Mouse (Mus musculus) limb, embryonic 12.5 days (tissue): ENCODE measurements around the gene Mon1b. TPM values are rescaled to one million over a fixed set of nuclear protein-coding genes. Genes with fewer than 3 reads are reported as not detected.
A peak's percentile ranks its signal among the peaks of the same experiment; 100 is the strongest.

Source experiments
- ATAC-seq: fragments of 200-750 bp; cut with Nextera tagmentation; 2 replicates; pipeline ENCODE4 v1.8.0; 2017; ENCODE audit warnings: low read depth, moderate TSS enrichment; ENCODE audit not compliant: insufficient number of reproducible peaks, insufficient read depth, low FRiP score, low TSS enrichment
- H3K27ac ChIP-seq: fragments of 300-500 bp; sonication (generic); 2 replicates; pipeline ENCODE4 v1.5.1; 2016; ENCODE audit warnings: mild to moderate bottlenecking, moderate library complexity
- H3K27me3 ChIP-seq: fragments of 300-500 bp; sonication (generic); 2 replicates; pipeline ENCODE4 v1.6.1; 2016; ENCODE audit warnings: mild to moderate bottlenecking, moderate library complexity
- H3K36me3 ChIP-seq: fragments of 300-500 bp; sonication (generic); 2 replicates; pipeline ENCODE4 v1.6.1; 2016; ENCODE audit warnings: mild to moderate bottlenecking, moderate library complexity
- H3K4me1 ChIP-seq: fragments of 300-500 bp; sonication (generic); replicated peaks from 2 replicates; pipeline ENCODE4 v1.6.1; 2016
- H3K4me2 ChIP-seq: fragments of 300-500 bp; sonication (generic); 2 replicates; pipeline ENCODE4 v1.6.1; 2016; ENCODE audit warnings: mild to moderate bottlenecking, moderate library complexity
- H3K4me3 ChIP-seq: fragments of 300-500 bp; sonication (generic); replicated peaks from 2 replicates; pipeline ENCODE4 v1.5.1; 2016; ENCODE audit warnings: mild to moderate bottlenecking
- H3K9ac ChIP-seq: fragments of 300-500 bp; sonication (generic); replicated peaks from 2 replicates; pipeline ENCODE4 v1.6.1; 2016; ENCODE audit warnings: mild to moderate bottlenecking, moderate library complexity
- H3K9me3 ChIP-seq: fragments of 300-500 bp; sonication (generic); 2 replicates; pipeline ENCODE4 v1.6.1; 2016; ENCODE audit warnings: mild to moderate bottlenecking, moderate library complexity
- WGBS: fragments of 180-500 bp; shearing (Covaris S2); methylation state at CpG from one replicate; pipeline ENCODE4 v1.1.7; 2016; 5-methylcytosine and 5-hydroxymethylcytosine counted together
- polyA plus RNA-seq: library from polyadenylated mRNA; unstranded; fragments of >200 nt; fragmentation: Nextera tagmentation; extraction: Ambion mirVana; gene quantifications from 2 replicates; pipeline ENCODE4 v1.2.1, GENCODE M21; 2016

Gene Mon1b
- polyA plus RNA-seq, 1 experiment from 2014 or later, result 4.5 TPM

DNA sequence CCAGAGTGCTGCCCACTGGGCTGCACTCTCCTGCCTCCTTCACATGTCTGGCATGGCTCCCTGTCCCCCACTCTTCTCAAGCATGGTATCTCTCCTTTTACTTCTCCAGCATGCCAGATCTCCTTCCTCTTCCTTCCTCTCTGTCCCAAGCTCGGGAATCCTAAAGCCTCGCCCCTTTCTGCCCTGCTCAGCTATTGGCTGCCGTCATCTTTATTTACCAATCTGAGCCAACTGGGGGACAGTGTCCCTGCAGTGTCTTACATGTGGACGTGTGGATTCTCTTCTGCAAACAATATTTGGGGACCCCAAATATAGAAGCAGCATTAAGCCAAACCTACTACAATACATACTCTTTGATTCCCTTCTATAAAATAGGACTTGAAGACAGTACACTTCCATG lies 17.8 kb downstream of the Mon1b start:
- WGBS, result 61% methylated on average over 4 of the region's 4 CpGs
- Histone ChIP-seq H3K27ac (no peak overlapping the region), H3K9ac (no peak overlapping the region)

DNA sequence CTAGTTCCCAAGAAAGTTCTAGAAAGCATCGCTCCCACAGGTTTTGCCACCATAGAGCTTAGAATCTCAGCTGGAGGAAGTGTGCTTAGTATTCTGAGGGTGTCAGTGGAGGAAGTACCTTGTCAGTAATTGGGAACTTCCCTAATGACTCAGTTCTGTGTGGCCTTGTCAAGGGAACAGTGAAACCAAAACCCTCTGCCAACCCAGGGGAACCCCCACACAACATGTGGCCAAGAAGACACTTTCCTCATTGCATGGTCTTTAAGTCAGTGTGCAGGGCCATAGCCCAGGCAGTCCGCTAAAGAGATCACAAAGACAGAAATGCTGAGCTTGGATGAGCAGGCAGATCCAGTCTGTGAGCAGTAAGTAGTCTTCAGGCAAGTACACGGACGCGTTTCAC lies 20.8 kb downstream of the Mon1b start:
- no peak overlapping the region for H3K9ac ChIP-seq
- H3K4me3 ChIP-seq, result no peak overlapping the region
- no peaks in the 10 kb centered on the region for H3K36me3 ChIP-seq
- no peak overlapping the region for H3K27ac ChIP-seq
- H3K27me3 ChIP-seq, result peaks cover 14% of the 10 kb centered on the region; the same call in 1 of the 2 replicates
- H3K9me3 ChIP-seq, result no peaks in the 10 kb centered on the region
- no peak overlapping the region for H3K4me2 ChIP-seq
- no peaks in the 10 kb centered on the region for H3K4me1 ChIP-seq
- WGBS, result 94% methylated on average over 5 of the region's 5 CpGs
- no peak for ATAC-seq

More for the DNA sequence above, 17.8 kb downstream of the Mon1b start:
- H3K4me1 ChIP-seq, result no peaks in the 10 kb centered on the region
- H3K27me3 ChIP-seq, result peaks cover 14% of the 10 kb centered on the region; the same call in 1 of the 2 replicates
- no peaks in the 10 kb centered on the region for H3K9me3 ChIP-seq
- no peak for ATAC-seq
- no peak overlapping the region for H3K4me2 ChIP-seq
- no peak overlapping the region for H3K4me3 ChIP-seq
- H3K36me3 ChIP-seq, result no peaks in the 10 kb centered on the region

DNA sequence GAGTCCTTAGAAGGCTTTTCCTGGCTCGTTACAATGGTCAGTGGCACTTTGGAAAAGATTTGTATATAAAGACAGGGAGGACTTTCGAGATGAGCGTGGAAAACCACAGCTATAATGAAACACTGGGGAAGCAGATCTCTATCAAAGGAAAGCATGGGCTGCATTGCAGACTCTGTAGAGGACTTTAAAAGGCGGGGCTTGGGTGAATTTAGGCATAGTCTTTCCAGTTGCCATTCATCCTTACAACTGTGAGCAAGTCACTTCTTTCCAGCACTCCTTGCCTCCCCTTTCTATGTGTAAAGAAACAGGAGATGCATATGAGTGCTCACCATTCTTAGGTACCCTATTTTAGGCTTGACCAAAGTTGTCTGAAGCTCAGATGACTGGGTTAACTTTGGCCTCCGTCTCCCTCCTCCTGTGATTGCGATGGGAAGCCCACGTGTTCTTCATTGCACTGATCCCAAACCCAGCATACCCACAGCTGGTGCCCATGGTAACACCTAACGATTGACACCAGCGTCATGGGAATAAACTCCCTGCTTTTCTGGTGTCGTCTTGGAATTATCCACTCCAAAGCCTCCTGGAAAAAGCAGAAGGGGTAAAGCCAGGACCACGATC lies 21.4 kb downstream of the Mon1b start:
- Histone ChIP-seq H3K4me2 (no peak overlapping the region), H3K27me3 (peaks cover 14% of the 10 kb centered on the region; the same call in 1 of the 2 replicates), H3K9me3 (no peaks in the 10 kb centered on the region), H3K4me3 (no peak overlapping the region), H3K9ac (no peak overlapping the region), H3K4me1 (no peaks in the 10 kb centered on the region), H3K27ac (no peak overlapping the region), H3K36me3 (no peaks in the 10 kb centered on the region)
- WGBS, result 77% methylated on average over 11 of the region's 11 CpGs
- no peak for ATAC-seq

- Histone ChIP-seq H3K36me3 (no peaks in the 10 kb centered on the region), H3K27me3 (peaks cover 7% of the 10 kb centered on the region; the same call in 1 of the 2 replicates), H3K9ac (no peak overlapping the region), H3K9me3 (no peaks in the 10 kb centered on the region), H3K27ac (no peak overlapping the region), H3K4me2 (no peak overlapping the region), H3K4me3 (no peak overlapping the region), H3K4me1 (no peaks in the 10 kb centered on the region)
- ATAC-seq, result no peak
- WGBS, result 83% methylated on average over 1 of the region's 1 CpGs
Measured at GRCm38 (mm10) chr8:113660128-113660527, 24.7 kb downstream of the Mon1b start.

DNA sequence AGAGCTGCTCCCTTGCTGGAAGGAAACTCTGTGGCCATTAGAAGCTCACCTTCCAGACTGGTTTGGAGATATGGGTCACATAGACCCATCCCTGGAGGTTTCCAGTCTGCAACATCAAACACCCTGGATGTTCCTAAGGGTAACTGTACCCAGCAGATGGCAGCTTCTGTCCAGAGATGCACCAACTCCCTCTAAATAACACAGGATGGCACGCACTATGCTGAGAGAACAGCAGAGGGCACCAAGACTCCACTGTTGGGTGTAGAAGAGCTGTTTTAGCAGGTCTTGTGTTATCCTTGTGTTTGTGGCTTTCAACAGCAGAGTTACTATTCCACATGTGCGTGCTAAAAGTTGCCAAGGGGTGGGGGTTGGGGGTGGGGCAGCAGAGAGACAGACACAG lies 29.2 kb downstream of the Mon1b start:
- peak; percentile 66; the same call in 1 of the 2 replicates for ATAC-seq
- no peak overlapping the region for H3K4me3 ChIP-seq
- H3K9me3 ChIP-seq, result no peaks in the 10 kb centered on the region
- peaks cover 39% of the 10 kb centered on the region for H3K27me3 ChIP-seq
- H3K27ac ChIP-seq, result no peak overlapping the region
- H3K9ac ChIP-seq, result no peak overlapping the region
- peaks cover 18% of the 10 kb centered on the region; the same call in 1 of the 2 replicates for H3K4me1 ChIP-seq
- WGBS, result 18% methylated on average over 2 of the region's 2 CpGs
- H3K36me3 ChIP-seq, result no peaks in the 10 kb centered on the region
- no peak overlapping the region for H3K4me2 ChIP-seq

GRCm38 (mm10) chr8:113665036-113665435 lies 29.6 kb downstream of the Mon1b start:
- H3K9me3 ChIP-seq, result no peaks in the 10 kb centered on the region
- H3K27me3 ChIP-seq, result peaks cover 44% of the 10 kb centered on the region
- no peak overlapping the region for H3K9ac ChIP-seq
- ATAC-seq, result no peak
- 69% methylated on average over 4 of the region's 4 CpGs for WGBS
- H3K4me2 ChIP-seq, result no peak overlapping the region
- no peak overlapping the region for H3K4me3 ChIP-seq
- peaks cover 18% of the 10 kb centered on the region; the same call in 1 of the 2 replicates for H3K4me1 ChIP-seq
- H3K27ac ChIP-seq, result no peak overlapping the region
- no peaks in the 10 kb centered on the region for H3K36me3 ChIP-seq

- ATAC-seq, result no peak
- Histone ChIP-seq H3K9ac (no peak overlapping the region), H3K27ac (no peak overlapping the region), H3K27me3 (peaks cover 52% of the 10 kb centered on the region), H3K36me3 (no peaks in the 10 kb centered on the region), H3K4me1 (peaks cover 18% of the 10 kb centered on the region; the same call in 1 of the 2 replicates), H3K9me3 (no peaks in the 10 kb centered on the region), H3K4me3 (no peak overlapping the region), H3K4me2 (no peak overlapping the region)
- WGBS, result 28% methylated on average over 8 of the region's 8 CpGs
Measured at GRCm38 (mm10) chr8:113665951-113666350, 30.6 kb downstream of the Mon1b start.

DNA sequence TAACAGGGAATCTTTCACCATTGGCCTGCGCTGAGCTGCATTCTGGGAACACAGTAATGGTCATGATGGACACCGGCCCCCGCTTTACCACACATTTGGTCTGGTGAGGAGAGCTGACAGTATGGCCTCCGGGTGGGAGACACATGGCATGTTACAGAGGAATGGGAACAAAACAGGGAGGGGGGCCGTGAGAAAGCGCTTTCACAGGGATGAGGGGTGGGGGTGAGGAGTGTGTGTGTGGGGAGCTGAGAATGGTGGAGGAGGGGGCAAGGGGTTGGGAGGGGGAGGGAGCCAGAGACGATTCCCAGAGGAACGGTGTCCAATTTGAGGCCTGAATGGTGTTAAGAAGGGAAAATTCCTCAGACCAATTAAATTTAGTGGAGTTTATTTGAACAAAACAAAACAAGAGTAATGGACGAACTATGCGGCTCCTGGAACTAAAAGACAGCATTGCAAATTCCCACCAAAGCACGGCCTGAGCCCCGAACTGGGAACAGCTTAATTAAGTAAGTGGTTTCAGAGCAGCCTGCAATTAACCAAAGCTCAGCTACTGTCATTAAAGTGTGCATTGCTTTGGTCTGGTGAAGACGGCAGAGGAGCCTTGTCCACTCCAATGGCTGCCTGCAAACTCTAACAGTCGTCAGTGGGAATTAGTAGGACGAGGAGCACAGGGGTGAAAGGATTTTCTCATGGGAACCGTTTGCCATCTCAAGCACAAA lies 31.5 kb downstream of the Mon1b start:
- Histone ChIP-seq H3K9me3 (no peaks in the 10 kb centered on the region), H3K4me2 (no peak overlapping the region), H3K4me1 (peaks cover 18% of the 10 kb centered on the region; the same call in 1 of the 2 replicates), H3K27me3 (peaks cover 52% of the 10 kb centered on the region), H3K36me3 (no peaks in the 10 kb centered on the region), H3K4me3 (no peak overlapping the region), H3K27ac (no peak overlapping the region), H3K9ac (no peak overlapping the region)
- no peak for ATAC-seq
- 35% methylated on average over 16 of the region's 16 CpGs for WGBS

- Histone ChIP-seq H3K4me2 (no peak overlapping the region), H3K4me1 (peaks cover 22% of the 10 kb centered on the region; the same call in 1 of the 2 replicates), H3K36me3 (no peaks in the 10 kb centered on the region), H3K27me3 (peaks cover 59% of the 10 kb centered on the region), H3K9me3 (no peaks in the 10 kb centered on the region), H3K9ac (no peak overlapping the region), H3K4me3 (no peak overlapping the region), H3K27ac (no peak overlapping the region)
- 66% methylated on average over 10 of the region's 10 CpGs for WGBS
- no peak for ATAC-seq
Measured at GRCm38 (mm10) chr8:113669924-113670323, 34.5 kb downstream of the Mon1b start.

- Histone ChIP-seq H3K9ac (no peak overlapping the region), H3K4me3 (no peak overlapping the region), H3K27ac (no peak overlapping the region), H3K27me3 (peaks cover 46% of the 10 kb centered on the region), H3K4me1 (0 out of 2 replicates have a peak, but pooled peaks cover 4% of the 10 kb centered on the region), H3K4me2 (no peak overlapping the region), H3K36me3 (no peaks in the 10 kb centered on the region), H3K9me3 (no peaks in the 10 kb centered on the region)
- 55% methylated on average over 11 of the region's 11 CpGs for WGBS
- no peak for ATAC-seq
Measured at GRCm38 (mm10) chr8:113672599-113673255, 37.3 kb downstream of the Mon1b start.

GRCm38 (mm10) chr8:113673300-113673699 lies 37.9 kb downstream of the Mon1b start:
- Histone ChIP-seq H3K27me3 (peaks cover 40% of the 10 kb centered on the region), H3K4me1 (0 out of 2 replicates have a peak, but pooled peaks cover 4% of the 10 kb centered on the region), H3K9ac (no peak overlapping the region), H3K27ac (no peak overlapping the region), H3K36me3 (no peaks in the 10 kb centered on the region), H3K9me3 (no peaks in the 10 kb centered on the region), H3K4me2 (no peak overlapping the region), H3K4me3 (no peak overlapping the region)
- no peak for ATAC-seq
- WGBS, result 53% methylated on average over 3 of the region's 3 CpGs
